Mouse (Mus musculus): ENCODE data around the gene Ubr2. TPM values are rescaled to one million over a fixed set of nuclear protein-coding genes. Genes with fewer than 3 reads are reported as not detected.

Ubr2 gene
- polyA plus RNA-seq, 1 experiment = 35.2 TPM

GRCm38 (mm10) chr17:46889450-46890084 is 120.8 kb downstream of the Ubr2 start:
- peaks cover 12% of the 10 kb centered on the region for H3K4me1 ChIP-seq (ENCODE audit: control insufficient read depth, insufficient read depth, low read length)
- H3K27ac ChIP-seq (ENCODE audit: insufficient read depth, low read length) = peak overlapping the region; percentile 96
- H3K4me3 ChIP-seq (ENCODE audit: insufficient read depth, low read length) = peak overlapping the region; percentile 93
- TF ChIP-seq POLR2A (IDR thresholded peaks at IDR 0.05; ENCODE audit: extremely low read depth, insufficient read depth, low read length) = peak; percentile 58
- no peak for TF ChIP-seq CTCF (IDR thresholded peaks at IDR 0.05; ENCODE audit: extremely low read depth, insufficient read depth, low read length)

- TF ChIP-seq POLR2A (IDR thresholded peaks at IDR 0.05; ENCODE audit: extremely low read depth, insufficient read depth, low read length) = no peak
- peak; percentile 80 for TF ChIP-seq CTCF (IDR thresholded peaks at IDR 0.05; ENCODE audit: extremely low read depth, insufficient read depth, low read length)
- Histone ChIP-seq H3K27ac (ENCODE audit: insufficient read depth, low read length) (0 out of 2 replicates have a peak overlapping the region, but pooled peaks have one; percentile 96), H3K4me1 (ENCODE audit: control insufficient read depth, insufficient read depth, low read length) (peaks cover 11% of the 10 kb centered on the region), H3K4me3 (ENCODE audit: insufficient read depth, low read length) (peak overlapping the region; percentile 93; the same call in 1 of the 2 replicates)
These were observed 121.7 kb downstream of the Ubr2 start for GRCm38 (mm10) chr17:46888511-46889212.

- no peak for TF ChIP-seq POLR2A (IDR thresholded peaks at IDR 0.05; ENCODE audit: extremely low read depth, insufficient read depth, low read length)
- TF ChIP-seq CTCF (IDR thresholded peaks at IDR 0.05; ENCODE audit: extremely low read depth, insufficient read depth, low read length) = no peak
- Histone ChIP-seq H3K4me3 (ENCODE audit: insufficient read depth, low read length) (no peak overlapping the region), H3K4me1 (ENCODE audit: control insufficient read depth, insufficient read depth, low read length) (no peaks in the 10 kb centered on the region)
These were observed 124.3 kb downstream of the Ubr2 start for GRCm38 (mm10) chr17:46885910-46886643.

GRCm38 (mm10) chr17:46885218-46885909 is 125.0 kb downstream of the Ubr2 start:
- no peak overlapping the region for H3K27ac ChIP-seq (ENCODE audit: insufficient read depth, low read length)
- no peaks in the 10 kb centered on the region for H3K4me1 ChIP-seq (ENCODE audit: control insufficient read depth, insufficient read depth, low read length)
- no peak overlapping the region for H3K4me3 ChIP-seq (ENCODE audit: insufficient read depth, low read length)
- TF ChIP-seq CTCF (IDR thresholded peaks at IDR 0.05; ENCODE audit: extremely low read depth, insufficient read depth, low read length) (no peak), POLR2A (IDR thresholded peaks at IDR 0.05; ENCODE audit: extremely low read depth, insufficient read depth, low read length) (no peak)

More at GRCm38 (mm10) chr17:46885910-46886643, 124.3 kb downstream of the Ubr2 start:
- H3K27ac ChIP-seq (ENCODE audit: insufficient read depth, low read length) = no peak overlapping the region

- Histone ChIP-seq H3K27ac (ENCODE audit: insufficient read depth, low read length) (no peak overlapping the region), H3K4me3 (ENCODE audit: insufficient read depth, low read length) (no peak overlapping the region), H3K4me1 (ENCODE audit: control insufficient read depth, insufficient read depth, low read length) (no peaks in the 10 kb centered on the region)
- no peak for TF ChIP-seq CTCF (IDR thresholded peaks at IDR 0.05; ENCODE audit: extremely low read depth, insufficient read depth, low read length)
- TF ChIP-seq POLR2A (IDR thresholded peaks at IDR 0.05; ENCODE audit: extremely low read depth, insufficient read depth, low read length) = no peak
These were observed 125.6 kb downstream of the Ubr2 start for GRCm38 (mm10) chr17:46884766-46885165.

GRCm38 (mm10) chr17:46883107-46883506 is 127.2 kb downstream of the Ubr2 start:
- Histone ChIP-seq H3K4me1 (ENCODE audit: control insufficient read depth, insufficient read depth, low read length) (no peaks in the 10 kb centered on the region), H3K27ac (ENCODE audit: insufficient read depth, low read length) (no peak overlapping the region), H3K4me3 (ENCODE audit: insufficient read depth, low read length) (no peak overlapping the region)
- no peak for TF ChIP-seq POLR2A (IDR thresholded peaks at IDR 0.05; ENCODE audit: extremely low read depth, insufficient read depth, low read length)
- no peak for TF ChIP-seq CTCF (IDR thresholded peaks at IDR 0.05; ENCODE audit: extremely low read depth, insufficient read depth, low read length)

GRCm38 (mm10) chr17:46881728-46882127 is 128.6 kb downstream of the Ubr2 start:
- Histone ChIP-seq H3K27ac (ENCODE audit: insufficient read depth, low read length) (no peak overlapping the region), H3K4me3 (ENCODE audit: insufficient read depth, low read length) (no peak overlapping the region), H3K4me1 (ENCODE audit: control insufficient read depth, insufficient read depth, low read length) (no peaks in the 10 kb centered on the region)
- no peak for TF ChIP-seq POLR2A (IDR thresholded peaks at IDR 0.05; ENCODE audit: extremely low read depth, insufficient read depth, low read length)
- no peak for TF ChIP-seq CTCF (IDR thresholded peaks at IDR 0.05; ENCODE audit: extremely low read depth, insufficient read depth, low read length)

GRCm38 (mm10) chr17:46880322-46880721 is 130.0 kb downstream of the Ubr2 start:
- TF ChIP-seq CTCF (IDR thresholded peaks at IDR 0.05; ENCODE audit: extremely low read depth, insufficient read depth, low read length) (no peak), POLR2A (IDR thresholded peaks at IDR 0.05; ENCODE audit: extremely low read depth, insufficient read depth, low read length) (no peak)
- Histone ChIP-seq H3K27ac (ENCODE audit: insufficient read depth, low read length) (no peak overlapping the region), H3K4me1 (ENCODE audit: control insufficient read depth, insufficient read depth, low read length) (no peaks in the 10 kb centered on the region), H3K4me3 (ENCODE audit: insufficient read depth, low read length) (no peak overlapping the region)

GRCm38 (mm10) chr17:46879841-46880311 is 130.5 kb downstream of the Ubr2 start:
- Histone ChIP-seq H3K4me1 (ENCODE audit: control insufficient read depth, insufficient read depth, low read length) (no peaks in the 10 kb centered on the region), H3K27ac (ENCODE audit: insufficient read depth, low read length) (no peak overlapping the region)
- TF ChIP-seq CTCF (IDR thresholded peaks at IDR 0.05; ENCODE audit: extremely low read depth, insufficient read depth, low read length) (no peak), POLR2A (IDR thresholded peaks at IDR 0.05; ENCODE audit: extremely low read depth, insufficient read depth, low read length) (no peak)

More at GRCm38 (mm10) chr17:46879841-46880311, 130.5 kb downstream of the Ubr2 start:
- no peak overlapping the region for H3K4me3 ChIP-seq (ENCODE audit: insufficient read depth, low read length)

Other genes with a start within 250 kb of the Ubr2 start
- 0.50 and 0.68 TPM in 2 replicates for gene Ptcra, start 246.8 kb downstream of the Ubr2 start, polyA plus RNA-seq (2012; rRNA removed)
- 18.6 and 20.5 TPM in 2 replicates for gene 2310039H08Rik, start 237.9 kb downstream of the Ubr2 start, polyA plus RNA-seq (2012; rRNA removed)
- 43.6 and 48.0 TPM in 2 replicates for gene Rpl7l1, start 227.9 kb downstream of the Ubr2 start, polyA plus RNA-seq (2012; rRNA removed)
- gene Bicral, start 152.1 kb downstream of the Ubr2 start, polyA plus RNA-seq (2012; rRNA removed) = 33.1 and 33.9 TPM in 2 replicates
- gene Tbcc, start 119.9 kb downstream of the Ubr2 start, polyA plus RNA-seq (2012; rRNA removed) = 25.6 and 26.1 TPM in 2 replicates
- gene Prph2, start 100.1 kb downstream of the Ubr2 start, polyA plus RNA-seq (2012; rRNA removed) = not detected in 2 replicates

Measured in cortical plate, adult 2 months (tissue).